Mouse (Mus musculus): Measurements from ENCODE around the gene Dgki. TPM values are rescaled to one million over a fixed set of nuclear protein-coding genes. Genes with fewer than 3 reads are reported as not detected.

The Dgki gene
- polyA plus RNA-seq, 1 experiment from 2014 or later, result 7.0 TPM

GRCm38 (mm10) chr6:36980475-36980874 lies 319.5 kb downstream of the Dgki start:
- Histone ChIP-seq H3K4me2 (no peak overlapping the region), H3K4me3 (no peak overlapping the region), H3K4me1 (replicated peaks) (no peaks in the 10 kb centered on the region), H3K27me3 (no peaks in the 10 kb centered on the region), H3K27ac (replicated peaks) (no peak overlapping the region), H3K9ac (no peak overlapping the region), H3K9me3 (no peaks in the 10 kb centered on the region), H3K36me3 (no peaks in the 10 kb centered on the region)
- 88% methylated on average over 5 of the region's 5 CpGs for WGBS
- no peak for ATAC-seq (ENCODE audit: low FRiP score, low read depth)

GRCm38 (mm10) chr6:36978176-36978575 lies 321.8 kb downstream of the Dgki start:
- Histone ChIP-seq H3K4me1 (replicated peaks) (no peaks in the 10 kb centered on the region), H3K9ac (no peak overlapping the region), H3K9me3 (no peaks in the 10 kb centered on the region), H3K27ac (replicated peaks) (no peak overlapping the region), H3K4me2 (no peak overlapping the region), H3K4me3 (no peak overlapping the region), H3K27me3 (no peaks in the 10 kb centered on the region), H3K36me3 (peaks cover 7% of the 10 kb centered on the region)
- ATAC-seq (ENCODE audit: low FRiP score, low read depth), result no peak
- WGBS, result 88% methylated on average over 1 of the region's 1 CpGs

- Histone ChIP-seq H3K27ac (replicated peaks) (no peak overlapping the region), H3K4me3 (no peak overlapping the region), H3K27me3 (no peaks in the 10 kb centered on the region), H3K9me3 (no peaks in the 10 kb centered on the region), H3K4me1 (replicated peaks) (no peaks in the 10 kb centered on the region), H3K36me3 (peaks cover 7% of the 10 kb centered on the region), H3K4me2 (no peak overlapping the region), H3K9ac (no peak overlapping the region)
- no peak for ATAC-seq (ENCODE audit: low FRiP score, low read depth)
- WGBS, result 64% methylated on average over 9 of the region's 9 CpGs
Observed at GRCm38 (mm10) chr6:36973096-36973495, 326.9 kb downstream of the Dgki start.

GRCm38 (mm10) chr6:36972494-36972893 lies 327.5 kb downstream of the Dgki start:
- ATAC-seq (ENCODE audit: low FRiP score, low read depth), result no peak
- 47% methylated on average over 1 of the region's 1 CpGs for whole genome bisulfite sequencing
- Histone ChIP-seq H3K27ac (replicated peaks) (no peak overlapping the region), H3K4me3 (no peak overlapping the region), H3K36me3 (peaks cover 7% of the 10 kb centered on the region), H3K9ac (no peak overlapping the region), H3K27me3 (no peaks in the 10 kb centered on the region), H3K9me3 (no peaks in the 10 kb centered on the region), H3K4me2 (no peak overlapping the region), H3K4me1 (replicated peaks) (no peaks in the 10 kb centered on the region)

- Histone ChIP-seq H3K4me2 (no peak overlapping the region), H3K27me3 (no peaks in the 10 kb centered on the region), H3K9ac (no peak overlapping the region), H3K36me3 (peaks cover 3% of the 10 kb centered on the region; the same call in 1 of the 2 replicates), H3K4me1 (replicated peaks) (no peaks in the 10 kb centered on the region), H3K4me3 (no peak overlapping the region), H3K9me3 (no peaks in the 10 kb centered on the region), H3K27ac (replicated peaks) (0 out of 2 replicates have a peak overlapping the region, but pooled peaks have one; percentile 14)
- peak; percentile 56; the same call in 1 of the 2 replicates for ATAC-seq (ENCODE audit: low FRiP score, low read depth)
- WGBS, result 66% methylated on average over 5 of the region's 5 CpGs
Observed at GRCm38 (mm10) chr6:36969249-36969885, 330.6 kb downstream of the Dgki start.

GRCm38 (mm10) chr6:36960658-36961057 lies 339.3 kb downstream of the Dgki start:
- Histone ChIP-seq H3K4me2 (no peak overlapping the region), H3K27me3 (no peaks in the 10 kb centered on the region), H3K9me3 (no peaks in the 10 kb centered on the region), H3K9ac (no peak overlapping the region), H3K4me1 (replicated peaks) (no peaks in the 10 kb centered on the region), H3K36me3 (peaks cover under 1% of the 10 kb centered on the region; the same call in 1 of the 2 replicates), H3K27ac (replicated peaks) (no peak overlapping the region), H3K4me3 (no peak overlapping the region)
- 90% methylated on average over 4 of the region's 4 CpGs for WGBS
- ATAC-seq (ENCODE audit: low FRiP score, low read depth), result no peak

GRCm38 (mm10) chr6:36955293-36955692 lies 344.7 kb downstream of the Dgki start:
- peaks cover 6% of the 10 kb centered on the region; the same call in 1 of the 2 replicates for H3K36me3 ChIP-seq
- no peak overlapping the region for H3K4me2 ChIP-seq
- H3K27ac ChIP-seq (replicated peaks), result no peak overlapping the region
- no peak overlapping the region for H3K4me3 ChIP-seq
- 92% methylated on average over 4 of the region's 4 CpGs for WGBS
- H3K9ac ChIP-seq, result no peak overlapping the region
- no peak for ATAC-seq (ENCODE audit: low FRiP score, low read depth)
- no peaks in the 10 kb centered on the region for H3K27me3 ChIP-seq
- no peaks in the 10 kb centered on the region for H3K9me3 ChIP-seq
- no peaks in the 10 kb centered on the region for H3K4me1 ChIP-seq (replicated peaks)

- ATAC-seq (ENCODE audit: low FRiP score, low read depth), result no peak
- H3K27me3 ChIP-seq, result no peaks in the 10 kb centered on the region
- WGBS, result 67% methylated on average over 3 of the region's 3 CpGs
- no peaks in the 10 kb centered on the region for H3K9me3 ChIP-seq
- H3K4me2 ChIP-seq, result no peak overlapping the region
- H3K36me3 ChIP-seq, result peaks cover 5% of the 10 kb centered on the region; the same call in 1 of the 2 replicates
- H3K4me1 ChIP-seq (replicated peaks), result no peaks in the 10 kb centered on the region
- H3K27ac ChIP-seq (replicated peaks), result no peak overlapping the region
- no peak overlapping the region for H3K9ac ChIP-seq
- H3K4me3 ChIP-seq, result no peak overlapping the region
Observed at GRCm38 (mm10) chr6:36950648-36951047, 349.3 kb downstream of the Dgki start.

- WGBS, result 79% methylated on average over 5 of the region's 5 CpGs
- Histone ChIP-seq H3K4me2 (no peak overlapping the region), H3K4me1 (replicated peaks) (no peaks in the 10 kb centered on the region), H3K9me3 (no peaks in the 10 kb centered on the region), H3K27me3 (no peaks in the 10 kb centered on the region), H3K9ac (no peak overlapping the region), H3K27ac (replicated peaks) (no peak overlapping the region), H3K4me3 (no peak overlapping the region), H3K36me3 (0 out of 2 replicates have a peak, but pooled peaks cover under 1% of the 10 kb centered on the region)
- no peak for ATAC-seq (ENCODE audit: low FRiP score, low read depth)
Observed at GRCm38 (mm10) chr6:36947861-36948260, 352.1 kb downstream of the Dgki start.

GRCm38 (mm10) chr6:36937527-36937926 lies 362.5 kb downstream of the Dgki start:
- H3K4me3 ChIP-seq, result no peak overlapping the region
- no peaks in the 10 kb centered on the region for H3K4me1 ChIP-seq (replicated peaks)
- 41% methylated on average over 2 of the region's 2 CpGs for WGBS
- ATAC-seq (ENCODE audit: low FRiP score, low read depth), result peak; percentile 56; the same call in 1 of the 2 replicates
- H3K9me3 ChIP-seq, result no peaks in the 10 kb centered on the region
- no peak overlapping the region for H3K27ac ChIP-seq (replicated peaks)
- no peaks in the 10 kb centered on the region for H3K27me3 ChIP-seq
- no peaks in the 10 kb centered on the region for H3K36me3 ChIP-seq
- no peak overlapping the region for H3K9ac ChIP-seq
- H3K4me2 ChIP-seq, result no peak overlapping the region

GRCm38 (mm10) chr6:36936816-36937215 lies 363.2 kb downstream of the Dgki start:
- no peak overlapping the region for H3K27ac ChIP-seq (replicated peaks)
- no peaks in the 10 kb centered on the region for H3K27me3 ChIP-seq
- H3K9ac ChIP-seq, result no peak overlapping the region
- no peaks in the 10 kb centered on the region for H3K36me3 ChIP-seq
- no peak for ATAC-seq (ENCODE audit: low FRiP score, low read depth)
- H3K4me2 ChIP-seq, result no peak overlapping the region
- 70% methylated on average over 4 of the region's 4 CpGs for WGBS
- H3K4me3 ChIP-seq, result no peak overlapping the region
- H3K4me1 ChIP-seq (replicated peaks), result no peaks in the 10 kb centered on the region
- H3K9me3 ChIP-seq, result no peaks in the 10 kb centered on the region

- no peaks in the 10 kb centered on the region for H3K9me3 ChIP-seq
- no peak for ATAC-seq (ENCODE audit: low FRiP score, low read depth)
- H3K27ac ChIP-seq (replicated peaks), result no peak overlapping the region
- no peak overlapping the region for H3K9ac ChIP-seq
- H3K4me1 ChIP-seq (replicated peaks), result no peaks in the 10 kb centered on the region
- no peak overlapping the region for H3K4me3 ChIP-seq
- H3K4me2 ChIP-seq, result no peak overlapping the region
- 51% methylated on average over 4 of the region's 4 CpGs for WGBS
- H3K36me3 ChIP-seq, result no peaks in the 10 kb centered on the region
- no peaks in the 10 kb centered on the region for H3K27me3 ChIP-seq
Observed at GRCm38 (mm10) chr6:36931473-36931872, 368.5 kb downstream of the Dgki start.

GRCm38 (mm10) chr6:36929781-36930180 lies 370.2 kb downstream of the Dgki start:
- WGBS, result 52% methylated on average over 2 of the region's 2 CpGs

More at GRCm38 (mm10) chr6:36929781-36930180, 370.2 kb downstream of the Dgki start:
- Histone ChIP-seq H3K36me3 (no peaks in the 10 kb centered on the region), H3K4me2 (no peak overlapping the region), H3K4me3 (no peak overlapping the region), H3K27ac (replicated peaks) (no peak overlapping the region), H3K27me3 (no peaks in the 10 kb centered on the region), H3K4me1 (replicated peaks) (no peaks in the 10 kb centered on the region), H3K9ac (no peak overlapping the region), H3K9me3 (no peaks in the 10 kb centered on the region)
- no peak for ATAC-seq (ENCODE audit: low FRiP score, low read depth)

All from hindbrain, embryonic 15.5 days (tissue).